In genomic region chr11:101910230-101910946, GRCm38 (mm10) we compare ENCODE assay signal across 8 mouse cellular contexts. TPM values are rescaled to one million over a fixed set of nuclear protein-coding genes. Genes with fewer than 3 reads are reported as not detected.
DNase-seq lines count a peak whose midpoint lies in the region; ATAC-seq and TF ChIP-seq lines count a peak whose summit lies in the region.

No protein-coding gene starts in this region.

- H3K9me3 ChIP-seq in kidney, embryonic 14.5 days (ENCODE audit: control insufficient read depth, low read length), result no peaks in the 10 kb centered on the region
- no peaks in the 10 kb centered on the region for H3K9me3 ChIP-seq in limb, embryonic 13.5 days
- H3K9me3 ChIP-seq in neural tube, embryonic 14.5 days (ENCODE audit: control insufficient read depth, low read length), result no peaks in the 10 kb centered on the region
- no peaks in the 10 kb centered on the region for H3K9me3 ChIP-seq in stomach, postnatal 0 days (ENCODE audit: control insufficient read depth, low read length)

- DNase-seq in A20 (ENCODE audit: low read depth, low spot score), result peak; percentile 76
- peak; percentile 81 for DNase-seq in adrenal gland, adult 2 months
- DNase-seq in embryo, embryonic 10.5 days (ENCODE audit: low spot score), result peak; percentile 92
- peak; percentile 95 for DNase-seq in heart, adult 11 months
- DNase-seq in stomach, postnatal 0 days (ENCODE audit: low spot score), result peak; percentile 88

- WGBS in kidney, embryonic 14.5 days, result 24% methylated on average over 21 of the region's 21 CpGs
- WGBS in limb, embryonic 13.5 days, result 23% methylated on average over 21 of the region's 21 CpGs
- 26% methylated on average over 21 of the region's 21 CpGs for WGBS in neural tube, embryonic 14.5 days
- 23% methylated on average over 21 of the region's 21 CpGs for WGBS in stomach, postnatal 0 days

- TF ChIP-seq EP300 in stomach, postnatal 0 days (optimal IDR thresholded peaks at IDR 0.05), result no peak

- H3K4me1 ChIP-seq in kidney, embryonic 14.5 days (ENCODE audit: control insufficient read depth, insufficient read depth, low read length), result peaks cover 12% of the 10 kb centered on the region
- H3K4me1 ChIP-seq in limb, embryonic 13.5 days, result no peaks in the 10 kb centered on the region
- no peaks in the 10 kb centered on the region for H3K4me1 ChIP-seq in neural tube, embryonic 14.5 days (ENCODE audit: control insufficient read depth, insufficient read depth, low read length)
- H3K4me1 ChIP-seq in stomach, postnatal 0 days (replicated peaks; ENCODE audit: control insufficient read depth, insufficient read depth), result no peaks in the 10 kb centered on the region

- no peak overlapping the region for H3K4me2 ChIP-seq in kidney, embryonic 14.5 days (replicated peaks; ENCODE audit: low read depth, low read length)
- H3K4me2 ChIP-seq in limb, embryonic 13.5 days (replicated peaks), result 0 out of 2 replicates have a peak overlapping the region, but pooled peaks have one; percentile 21
- H3K4me2 ChIP-seq in neural tube, embryonic 14.5 days (ENCODE audit: low read depth, low read length), result no peak overlapping the region
- H3K4me2 ChIP-seq in stomach, postnatal 0 days (replicated peaks; ENCODE audit: low read depth), result no peak overlapping the region

- H3K36me3 ChIP-seq in kidney, embryonic 14.5 days (ENCODE audit: control insufficient read depth, insufficient read depth, low read length), result no peaks in the 10 kb centered on the region
- H3K36me3 ChIP-seq in limb, embryonic 13.5 days, result no peaks in the 10 kb centered on the region
- no peaks in the 10 kb centered on the region for H3K36me3 ChIP-seq in neural tube, embryonic 14.5 days (ENCODE audit: control insufficient read depth, insufficient read depth, low read length)
- H3K36me3 ChIP-seq in stomach, postnatal 0 days (ENCODE audit: control insufficient read depth, insufficient read depth, low read length), result no peaks in the 10 kb centered on the region

- no peak overlapping the region for H3K27ac ChIP-seq in kidney, embryonic 14.5 days (ENCODE audit: low read depth, low read length)
- H3K27ac ChIP-seq in limb, embryonic 13.5 days, result no peak overlapping the region
- H3K27ac ChIP-seq in neural tube, embryonic 14.5 days (ENCODE audit: low read depth, low read length), result no peak overlapping the region
- no peak overlapping the region for H3K27ac ChIP-seq in stomach, postnatal 0 days (replicated peaks)

- 0 out of 2 replicates have a peak overlapping the region, but pooled peaks have one; percentile 7 for H3K9ac ChIP-seq in kidney, embryonic 14.5 days (ENCODE audit: low read depth, low read length)
- H3K9ac ChIP-seq in limb, embryonic 13.5 days, result no peak overlapping the region
- no peak overlapping the region for H3K9ac ChIP-seq in neural tube, embryonic 14.5 days (replicated peaks; ENCODE audit: low read depth, low read length)
- no peak overlapping the region for H3K9ac ChIP-seq in stomach, postnatal 0 days (ENCODE audit: low read length)

- ATAC-seq in kidney, embryonic 14.5 days (ENCODE audit: low FRiP score, low TSS enrichment), result peak; percentile 17; the same call in 1 of the 2 replicates
- ATAC-seq in limb, embryonic 13.5 days (ENCODE audit: low FRiP score, low read depth), result peak; percentile 52; the same call in 1 of the 2 replicates
- peak; percentile 44; the same call in 1 of the 2 replicates for ATAC-seq in neural tube, embryonic 14.5 days (ENCODE audit: low read depth)
- 0 out of 2 replicates have a peak, but pooled peaks have one; percentile 43 for ATAC-seq in stomach, postnatal 0 days (ENCODE audit: low FRiP score, low TSS enrichment)

- H3K27me3 ChIP-seq in kidney, embryonic 14.5 days (ENCODE audit: control insufficient read depth, insufficient read depth, low read length), result peaks cover 5% of the 10 kb centered on the region
- H3K27me3 ChIP-seq in limb, embryonic 13.5 days, result peaks cover 24% of the 10 kb centered on the region
- H3K27me3 ChIP-seq in neural tube, embryonic 14.5 days (ENCODE audit: control insufficient read depth, insufficient read depth, low read length), result no peaks in the 10 kb centered on the region
- no peaks in the 10 kb centered on the region for H3K27me3 ChIP-seq in stomach, postnatal 0 days (ENCODE audit: control insufficient read depth, insufficient read depth, low read length)

- TF ChIP-seq CTCF in stomach, postnatal 0 days (IDR thresholded peaks at IDR 0.05; ENCODE audit: low read depth), result peak; percentile 94

- no peak overlapping the region for H3K4me3 ChIP-seq in kidney, embryonic 14.5 days (ENCODE audit: low read length)
- H3K4me3 ChIP-seq in limb, embryonic 13.5 days, result no peak overlapping the region
- H3K4me3 ChIP-seq in neural tube, embryonic 14.5 days (ENCODE audit: low read depth, low read length), result no peak overlapping the region
- H3K4me3 ChIP-seq in stomach, postnatal 0 days (ENCODE audit: low read depth, low read length), result no peak overlapping the region

RNA-seq across cellular contexts. Expression of gene Meox1, which starts 16.2 kb away (rescaled TPM):
- 1 to 10 TPM; 1.4 to 5.3 TPM for total RNA-seq in adrenal gland, adult 2 months (2021)
- polyA plus RNA-seq in adrenal gland, adult 2 months (2012; rRNA removed), result 0.57 and 1.2 TPM in 2 replicates
- polyA plus RNA-seq in kidney, embryonic 14.5 days (2014; fragmentation: Nextera tagmentation; extraction: Ambion mirVana), result 12.7 and 15.6 TPM in 2 replicates
- polyA plus RNA-seq in limb, embryonic 13.5 days (2015; fragmentation: Nextera tagmentation; extraction: Ambion mirVana), result 17.1 and 20.8 TPM in 2 replicates
- 0.37 and 0.73 TPM in 2 replicates for polyA plus RNA-seq in neural tube, embryonic 14.5 days (2014; fragmentation: Nextera tagmentation; extraction: Ambion mirVana)
- 2.8 and 3.0 TPM in 2 replicates for polyA plus RNA-seq in stomach, postnatal 0 days (2015; fragmentation: Nextera tagmentation; extraction: Ambion mirVana)

RNA-seq across cellular contexts. Expression of gene Sost, which starts 56.4 kb away (rescaled TPM):
- not detected for total RNA-seq in adrenal gland, adult 2 months (2021)
- 0.39 and 0.41 TPM in 2 replicates for polyA plus RNA-seq in adrenal gland, adult 2 months (2012; rRNA removed)
- 0.09 and 0.73 TPM in 2 replicates for polyA plus RNA-seq in kidney, embryonic 14.5 days (2014; fragmentation: Nextera tagmentation; extraction: Ambion mirVana)
- polyA plus RNA-seq in limb, embryonic 13.5 days (2015; fragmentation: Nextera tagmentation; extraction: Ambion mirVana), result 0.38 TPM in 2 replicates
- not detected in 2 replicates for polyA plus RNA-seq in neural tube, embryonic 14.5 days (2014; fragmentation: Nextera tagmentation; extraction: Ambion mirVana)
- 0.08 TPM in 1 of 2 replicates, not detected in the other for polyA plus RNA-seq in stomach, postnatal 0 days (2015; fragmentation: Nextera tagmentation; extraction: Ambion mirVana)
